Mouse (Mus musculus) cerebellum, adult 9-10 months (tissue): ENCODE measurements around the gene Nufip1.
"Not testable (repeated sequence)": the region's sequence is repeated elsewhere in the genome, so short reads cannot be mapped to it uniquely, and the experiment has no call there.

Source experiments
- DNase-seq: peaks from one replicate; pipeline ENCODE4 v3.0.0; 2022

The Nufip1 gene

GRCm38 (mm10) chr14:76145868-76146267 lies 35.2 kb downstream of the Nufip1 start:
- no peak for DNase-seq

GRCm38 (mm10) chr14:76147061-76147460 lies 36.4 kb downstream of the Nufip1 start:
- no peak for DNase-seq

DNA sequence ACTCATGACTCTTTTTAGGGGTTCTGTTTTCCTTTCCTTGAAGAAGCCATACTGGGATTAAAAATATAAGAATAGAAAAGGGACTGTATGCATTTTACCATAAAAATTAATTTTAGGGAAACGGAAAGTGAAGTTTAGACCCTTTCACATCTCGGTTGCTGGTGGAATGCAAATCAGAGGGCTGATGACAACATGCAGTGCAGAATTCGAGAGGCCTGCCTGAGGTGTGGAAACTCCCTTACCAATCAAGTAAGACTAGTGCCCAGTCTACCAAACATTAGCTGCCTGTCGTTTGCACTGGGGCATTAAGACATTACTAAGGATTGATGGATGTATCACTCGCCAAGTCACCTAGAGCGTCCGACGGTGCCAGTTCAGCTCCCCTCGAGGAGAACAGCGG lies 37.6 kb downstream of the Nufip1 start:
- DNase-seq = no peak

GRCm38 (mm10) chr14:76149531-76150179 lies 39.0 kb downstream of the Nufip1 start:
- peak; percentile 49 for DNase-seq

DNA sequence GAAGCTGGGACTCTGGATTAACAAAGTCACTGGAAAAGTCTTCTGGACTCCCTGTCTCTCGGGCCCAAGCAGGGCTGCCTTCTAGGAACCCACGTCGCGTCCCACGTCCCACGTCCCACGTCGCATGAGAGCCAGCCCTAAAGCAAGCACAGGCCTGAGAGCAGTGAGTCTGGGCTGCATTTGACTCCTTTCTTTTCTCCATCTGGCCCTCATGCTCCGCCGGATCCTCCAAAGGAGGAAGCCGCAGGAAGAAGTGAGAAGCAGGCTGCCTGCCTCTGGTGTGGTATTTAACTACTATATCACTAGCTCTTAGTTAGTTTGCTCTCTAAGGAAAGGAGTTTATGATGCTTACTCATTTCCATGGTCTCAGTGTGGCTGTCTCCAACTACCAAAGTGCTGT lies 39.8 kb downstream of the Nufip1 start:
- DNase-seq = no peak

GRCm38 (mm10) chr14:76151011-76151410 lies 40.3 kb downstream of the Nufip1 start:
- peak; percentile 47 for DNase-seq

DNA sequence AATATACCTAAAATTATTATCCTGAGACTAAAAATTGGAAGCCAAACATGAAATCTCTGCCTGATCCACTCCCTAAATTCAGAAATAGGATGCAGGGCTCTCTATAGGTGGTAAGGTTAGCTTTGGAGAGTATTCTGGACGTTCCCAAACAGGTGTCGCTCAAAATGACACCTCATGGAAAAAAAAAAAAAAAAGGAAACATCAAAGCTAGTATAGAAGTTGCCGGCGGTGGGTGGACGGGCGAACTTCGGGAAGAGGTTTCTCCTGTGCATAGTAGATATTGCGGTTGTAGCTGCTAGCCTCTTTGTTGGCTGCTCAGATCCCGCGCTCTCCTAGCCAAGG lies 41.1 kb downstream of the Nufip1 start:
- peak; percentile 42 for DNase-seq

DNA sequence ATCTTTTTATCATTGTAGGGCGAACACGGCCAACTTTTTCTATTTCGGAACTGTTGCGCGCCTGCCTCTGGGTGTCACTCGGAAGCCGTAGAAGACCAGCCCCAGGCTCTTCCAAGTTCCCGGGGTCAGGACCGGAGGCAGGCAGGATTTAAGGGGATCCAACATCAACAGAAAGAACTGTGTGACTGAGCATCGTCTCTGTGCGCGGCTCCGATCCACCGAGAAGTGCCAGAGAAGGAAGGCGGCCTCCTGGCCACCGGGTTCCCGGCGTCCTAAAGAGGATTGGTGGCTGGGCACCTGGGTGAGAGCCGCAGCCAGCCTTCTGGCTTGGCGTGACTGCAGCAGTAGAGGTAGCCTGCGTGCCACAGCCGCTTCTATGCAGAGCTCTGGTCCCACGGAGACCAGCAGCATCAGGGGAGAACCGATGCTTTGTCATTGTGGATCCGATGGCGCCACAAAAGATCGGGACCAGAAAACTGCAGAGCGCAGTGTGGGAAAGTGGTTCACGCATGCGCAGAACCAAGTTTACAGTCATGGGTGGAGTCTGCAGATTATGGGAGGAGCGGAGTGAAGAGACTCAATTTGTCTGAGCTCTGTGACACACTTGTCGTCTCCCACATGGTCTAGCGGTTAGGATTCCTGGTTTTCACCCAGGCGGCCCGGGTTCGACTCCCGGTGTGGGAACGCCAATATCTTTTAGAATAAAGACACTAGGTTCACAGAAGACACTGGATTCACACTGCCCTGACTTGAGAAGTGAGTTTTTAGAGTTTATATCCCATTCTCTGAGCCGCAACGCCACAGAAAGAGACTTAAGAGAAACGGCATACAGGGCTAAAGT lies 41.7 kb downstream of the Nufip1 start:
- peak; percentile 98 for DNase-seq

GRCm38 (mm10) chr14:76153003-76153675 lies 42.4 kb downstream of the Nufip1 start:
- DNase-seq = peak; percentile 38

GRCm38 (mm10) chr14:76153828-76154227 lies 43.1 kb downstream of the Nufip1 start:
- DNase-seq = no peak

GRCm38 (mm10) chr14:76158192-76158785 lies 47.6 kb downstream of the Nufip1 start:
- no peak for DNase-seq

- not testable (repeated sequence) for DNase-seq
Observed at GRCm38 (mm10) chr14:76160580-76160979, 49.9 kb downstream of the Nufip1 start.

DNA sequence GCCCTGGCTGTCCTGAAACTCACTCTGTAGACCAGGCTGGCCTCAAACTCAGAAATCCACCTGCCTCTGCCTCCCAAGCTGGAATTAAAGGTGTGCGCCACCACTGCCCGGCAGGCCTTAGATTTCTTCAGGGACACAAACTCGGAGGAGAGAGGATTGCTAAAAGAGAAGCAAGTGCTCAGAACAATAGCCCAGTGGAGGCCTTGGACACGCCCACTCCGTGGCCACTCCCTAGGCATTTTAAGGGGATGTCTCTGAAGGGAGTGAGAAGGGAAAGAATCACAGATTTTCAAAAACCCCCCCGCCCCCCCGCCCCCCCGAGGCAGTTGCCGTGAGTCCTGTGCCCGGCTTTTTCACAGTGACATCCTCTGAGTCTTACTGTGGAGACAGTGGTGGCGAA lies 53.5 kb downstream of the Nufip1 start:
- no peak for DNase-seq

GRCm38 (mm10) chr14:76164904-76165755 lies 54.4 kb downstream of the Nufip1 start:
- DNase-seq = no peak

GRCm38 (mm10) chr14:76169876-76170466 lies 59.3 kb downstream of the Nufip1 start:
- DNase-seq = no peak

- no peak for DNase-seq
Observed at GRCm38 (mm10) chr14:76171285-76171684, 60.6 kb downstream of the Nufip1 start.

- no peak for DNase-seq
Observed at GRCm38 (mm10) chr14:76174328-76174727, 63.6 kb downstream of the Nufip1 start.

DNA sequence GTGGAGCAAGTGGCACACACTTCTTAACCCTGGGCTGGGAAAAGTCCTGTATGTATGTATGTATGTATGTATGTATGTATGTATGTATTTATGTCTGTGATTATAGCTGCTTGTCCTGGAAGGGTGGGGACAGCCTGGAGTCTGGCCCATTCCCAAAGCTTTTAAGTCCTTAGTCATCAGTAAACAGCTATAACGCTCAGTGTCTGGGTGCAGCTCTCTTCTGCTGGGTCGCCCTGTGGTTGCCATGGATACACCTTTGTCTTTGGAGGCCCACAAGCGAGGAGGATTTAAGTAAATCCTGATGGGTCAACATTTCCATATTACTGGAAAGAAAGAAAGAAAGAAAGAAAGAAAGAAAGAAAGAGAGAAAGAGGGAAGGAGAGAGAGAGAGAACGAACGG lies 65.1 kb downstream of the Nufip1 start:
- no peak for DNase-seq

GRCm38 (mm10) chr14:76177230-76177629 lies 66.5 kb downstream of the Nufip1 start:
- DNase-seq = no peak

DNA sequence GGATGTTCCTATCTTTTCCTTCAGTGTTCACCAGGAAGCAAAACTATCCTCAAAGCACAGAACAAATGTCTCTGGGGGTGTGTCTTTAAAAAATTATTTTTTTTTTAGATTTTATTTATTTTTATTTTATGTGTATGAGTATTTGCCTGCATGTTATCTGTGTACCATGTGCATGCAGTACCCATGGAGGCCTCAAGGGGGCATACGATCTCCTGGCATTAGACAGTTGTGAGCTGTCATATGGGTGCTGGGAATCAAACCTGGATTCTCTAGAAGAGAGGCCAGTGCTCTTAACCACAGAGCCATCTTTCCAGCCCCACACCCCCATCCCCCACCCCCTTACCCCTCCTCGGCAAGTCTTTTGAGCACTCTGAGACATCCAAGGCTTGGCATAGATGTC lies 67.8 kb downstream of the Nufip1 start:
- no peak for DNase-seq

DNA sequence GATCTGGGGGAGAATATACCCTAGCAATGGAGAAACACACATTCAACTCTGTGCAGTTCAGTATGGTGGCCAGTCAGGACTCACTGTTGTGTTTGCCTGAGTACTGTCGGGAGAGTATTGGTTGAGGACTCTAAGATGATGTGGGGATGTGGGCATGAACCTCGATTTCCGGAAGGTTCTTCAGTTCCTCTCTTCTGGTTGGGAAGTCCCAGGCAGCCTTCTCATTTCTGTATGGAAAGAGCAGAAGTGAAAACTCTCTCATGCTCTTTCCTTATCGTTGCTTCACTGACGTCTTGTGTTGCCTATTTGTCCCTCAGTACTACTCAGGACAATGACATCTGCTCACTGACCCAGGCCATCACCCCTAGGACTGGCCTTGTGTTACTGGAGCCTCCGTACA lies 68.7 kb downstream of the Nufip1 start:
- no peak for DNase-seq

DNA sequence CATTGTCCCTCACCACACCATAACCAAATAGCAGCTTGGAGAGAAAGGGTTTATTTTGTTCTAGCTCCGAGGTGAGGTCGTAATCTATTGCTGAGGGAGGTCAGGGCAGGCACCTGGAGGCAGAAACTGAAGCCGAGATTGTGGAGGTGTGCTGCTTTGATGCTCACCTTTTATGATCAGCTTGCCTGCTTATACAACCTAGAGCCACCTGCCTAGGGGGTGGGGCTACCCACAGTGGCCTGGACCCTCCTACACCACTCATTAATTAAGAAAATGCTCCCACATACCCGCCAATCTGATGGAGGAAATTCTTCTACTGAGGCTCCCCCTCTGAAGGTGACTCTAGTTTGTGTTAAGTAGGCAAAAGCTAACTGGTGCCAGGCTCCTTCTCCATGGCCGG lies 74.7 kb downstream of the Nufip1 start:
- DNase-seq = no peak
